In the genomic region with DNA sequence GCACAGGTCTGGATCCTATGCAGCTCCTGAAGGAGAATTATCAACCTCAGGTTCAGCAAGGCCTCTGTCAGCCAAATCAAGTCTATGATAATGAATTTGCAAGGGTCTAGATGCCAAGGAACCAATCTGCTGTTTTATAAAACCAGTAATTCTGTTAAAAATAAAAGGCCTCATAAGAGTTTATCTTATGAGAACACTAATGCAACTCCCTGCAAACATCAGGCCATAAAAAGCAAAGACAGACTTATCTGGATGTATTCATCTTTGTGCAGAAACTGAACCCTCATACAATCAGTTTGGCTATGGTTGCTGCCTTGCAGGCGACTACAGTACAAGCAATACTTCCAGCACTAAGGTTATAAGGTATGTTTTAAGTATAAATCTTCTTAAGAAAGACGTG, we compare ENCODE assay signal across 24 mouse cellular contexts. TPM values are rescaled to one million over a fixed set of nuclear protein-coding genes. Genes with fewer than 3 reads are reported as not detected.
"Had no signal": no experiment of that assay in that cellular context is flagged by ENCODE, and none has a peak within 500 bp of the region (broad histone marks: within the 10 kb centered on the region; RNA-seq: fewer than 3 reads in every experiment).

No protein-coding gene starts in this region.

- H3K9me3 ChIP-seq: neural tube, embryonic 13.5 days; neural tube, embryonic 15.5 days; stomach, embryonic 15.5 days had no signal

- H3K4me3 ChIP-seq: neural tube, embryonic 13.5 days; neural tube, embryonic 15.5 days; stomach, embryonic 15.5 days had no signal

- H3K9ac ChIP-seq: neural tube, embryonic 13.5 days; neural tube, embryonic 15.5 days; stomach, embryonic 15.5 days had no signal

- H3K27ac ChIP-seq: neural tube, embryonic 13.5 days; neural tube, embryonic 15.5 days; stomach, embryonic 15.5 days; stomach, postnatal 0 days had no signal

- H3K36me3 ChIP-seq: neural tube, embryonic 13.5 days; neural tube, embryonic 15.5 days; stomach, embryonic 15.5 days had no signal

- DNase-seq: retina, postnatal 1 day; right cerebral cortex, adult 18-20 months; right cerebral cortex, postnatal 14 days; right cerebral cortex, postnatal 25 days; right cerebral cortex, postnatal 4 days; spleen, adult 18-20 months; thymus, adult 18-20 months; thymus, adult 2 months; thymus, postnatal 14 days; thymus, postnatal 25 days; thymus, postnatal 36 days; thymus, postnatal 4 days had no signal

- H3K4me1 ChIP-seq: neural tube, embryonic 13.5 days; neural tube, embryonic 15.5 days; stomach, embryonic 15.5 days had no signal

- H3K27me3 ChIP-seq: neural tube, embryonic 13.5 days; neural tube, embryonic 15.5 days; stomach, embryonic 15.5 days had no signal

RNA-seq across cellular contexts. Expression of a gene that starts 5.7 kb away (rescaled TPM):
- total RNA-seq: neutrophil, adult 5-6 weeks had no signal
- polyA plus RNA-seq: neural tube, embryonic 13.5 days; neural tube, embryonic 14.5 days; neural tube, embryonic 15.5 days; small intestine, adult 2 months; spleen, adult 2 months; stomach, embryonic 14.5 days; stomach, embryonic 15.5 days; stomach, embryonic 16.5 days; stomach, postnatal 0 days; thymus, adult 2 months; thymus, postnatal 0 days; urinary bladder, adult 2 months had no signal
